Mouse (Mus musculus) kidney, postnatal 25 days (tissue): ENCODE data around the gene Pomt2.
"Not testable (repeated sequence)": the region's sequence is repeated elsewhere in the genome, so short reads cannot be mapped to it uniquely, and the experiment has no call there.

Experiments used
- DNase-seq, 2 experiments: peaks; one replicate each; pipeline ENCODE4 v3.0.0; 2021; ENCODE audit warnings: mixed read lengths in 2 of 2

Pomt2 gene

GRCm38 (mm10) chr12:87147395-87148089, at the start of gene Pomt2:
TSS of gene Pomt2 (minus strand) at chr12:87147968.
- peak; percentile 92 to 98 for DNase-seq

- no peak for DNase-seq
These were observed 48.5 kb upstream of the Pomt2 start for GRCm38 (mm10) chr12:87196310-87196709.

GRCm38 (mm10) chr12:87195069-87195468, 47.3 kb upstream of the Pomt2 start:
- no peak for DNase-seq

DNA sequence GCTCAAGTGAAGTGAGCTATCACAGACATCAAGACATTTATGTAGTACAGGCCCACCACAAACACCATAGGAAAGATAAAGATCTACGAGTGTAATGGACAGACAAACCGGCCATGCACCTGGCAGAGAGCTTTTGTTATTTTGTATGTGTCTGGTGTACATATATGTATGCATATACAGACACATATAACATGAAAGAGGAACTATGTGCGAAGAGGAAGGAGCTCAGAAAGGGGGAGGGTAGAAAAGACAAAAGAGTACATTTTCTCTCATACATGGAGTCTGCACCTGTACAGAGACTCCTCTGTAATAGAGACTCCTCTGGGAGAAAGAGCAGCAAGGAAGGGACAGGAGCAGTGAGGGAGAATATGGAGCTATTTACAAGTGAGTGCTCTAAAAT, 45.2 kb upstream of the Pomt2 start:
- DNase-seq = no peak

DNA sequence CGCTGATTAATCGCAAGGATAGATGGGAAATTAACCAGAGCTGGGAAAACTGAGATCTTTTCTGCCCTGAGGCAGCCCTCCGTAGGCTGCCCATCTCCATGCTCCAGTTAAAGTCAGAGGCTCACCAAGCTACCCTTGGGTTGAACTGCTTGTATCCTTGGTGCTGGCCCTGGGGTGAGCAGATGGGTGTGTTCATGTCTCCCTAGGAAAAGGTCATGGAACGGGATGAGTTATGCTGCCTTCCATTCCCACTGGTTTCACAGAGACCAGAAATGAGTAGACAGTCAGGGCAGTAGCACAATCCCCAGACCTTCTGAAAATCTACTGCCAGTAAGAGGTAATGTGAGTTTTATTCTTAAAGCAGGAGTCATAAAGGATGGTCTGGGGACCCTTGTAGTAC, 29.9 kb upstream of the Pomt2 start:
- DNase-seq = no peak

GRCm38 (mm10) chr12:87175194-87175946, 27.6 kb upstream of the Pomt2 start:
- no peak for DNase-seq

DNA sequence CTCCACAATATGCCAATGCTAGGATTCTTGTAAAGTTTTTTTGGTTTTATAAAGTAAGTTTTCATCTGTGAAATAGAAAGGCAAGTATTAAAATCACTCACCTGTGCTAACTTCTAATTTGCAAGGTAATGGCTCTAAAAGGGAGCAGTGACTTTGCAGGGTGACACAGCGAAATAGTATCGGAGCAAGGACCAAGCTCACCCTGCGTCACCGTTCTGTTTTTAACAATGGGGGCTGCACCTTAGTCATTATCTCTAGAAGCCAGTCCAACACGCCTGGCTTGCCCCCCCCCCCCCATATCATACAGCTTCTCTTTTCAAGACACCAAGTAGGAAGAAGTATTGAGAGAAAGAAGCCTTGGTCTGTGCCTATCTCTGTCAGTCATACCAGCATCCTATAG, 13.0 kb upstream of the Pomt2 start:
- DNase-seq = no peak

DNA sequence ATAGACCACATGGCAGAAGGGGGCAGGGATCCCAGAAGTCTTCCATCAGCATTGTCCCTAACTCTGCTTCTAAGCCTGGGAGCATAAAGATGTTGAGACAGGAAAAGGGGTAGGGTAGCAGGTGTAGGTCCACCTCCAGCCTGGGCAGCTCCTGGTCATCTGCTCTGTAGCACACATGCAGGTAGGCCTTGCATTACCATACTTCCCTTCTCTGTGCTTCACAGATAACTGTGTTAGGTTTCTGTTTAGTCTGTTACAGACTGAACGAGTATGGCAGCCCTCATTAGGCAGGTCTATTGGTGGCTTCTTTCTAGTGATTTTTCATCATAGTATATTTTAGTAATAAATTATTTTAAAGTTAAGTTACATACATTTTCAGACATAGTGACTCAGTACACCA, 12.5 kb upstream of the Pomt2 start:
- no peak for DNase-seq

DNA sequence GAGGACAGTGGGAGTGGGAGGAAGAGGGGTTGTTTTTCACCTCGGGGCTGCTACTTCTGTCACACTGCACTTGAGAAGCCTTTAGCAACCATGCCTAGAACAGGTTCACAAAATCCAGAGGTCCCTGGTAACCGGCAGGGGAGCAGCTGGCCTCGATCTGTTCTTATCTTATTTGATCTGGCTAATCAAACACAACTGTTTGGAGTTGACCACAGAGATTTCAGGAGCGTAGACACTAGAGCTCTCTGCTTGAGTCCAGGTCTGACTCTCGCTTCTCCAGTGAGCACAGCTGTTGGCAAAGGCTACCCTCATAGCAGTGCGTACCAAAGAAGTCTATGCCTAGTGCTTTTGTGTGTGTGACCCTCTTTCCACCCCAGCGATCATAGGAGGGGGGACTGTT, 10.3 kb upstream of the Pomt2 start:
- peak in 1 of 2 experiments; percentile 42 for DNase-seq

DNA sequence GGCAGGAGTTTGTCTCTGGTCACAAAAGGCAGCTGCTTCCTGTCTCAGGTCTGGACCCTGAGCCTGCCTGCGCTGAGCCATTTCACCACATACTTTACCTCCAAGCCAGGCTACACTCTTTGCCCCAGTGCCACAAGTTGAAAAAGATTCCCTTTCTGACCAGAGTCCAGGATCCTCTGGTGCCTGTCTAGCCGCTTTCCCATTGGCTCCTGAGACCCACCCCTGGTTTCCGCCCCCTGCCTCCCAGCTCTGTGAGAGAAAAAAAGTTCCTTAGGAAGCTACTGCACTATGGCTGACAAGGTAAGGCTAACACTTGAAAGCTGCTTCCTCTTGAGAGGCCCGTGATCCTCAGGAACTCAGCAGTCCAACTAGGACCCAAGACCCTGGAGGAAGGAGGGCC, 9.6 kb upstream of the Pomt2 start:
- peak; percentile 76 to 92 for DNase-seq

GRCm38 (mm10) chr12:87154448-87154847, 6.7 kb upstream of the Pomt2 start:
- DNase-seq = not testable (repeated sequence)

- DNase-seq = no peak
These were observed 1.7 kb upstream of the Pomt2 start for GRCm38 (mm10) chr12:87149471-87149870.

- DNase-seq = peak; percentile 67 to 74
These were observed 368 bp upstream of the Pomt2 start for GRCm38 (mm10) chr12:87148136-87148535.

- DNase-seq = peak; percentile 92 to 97
These were observed 802 bp downstream of the Pomt2 start, which contains the start of gene Gstz1 for GRCm38 (mm10) chr12:87146966-87147365. TSS of gene Gstz1 (plus strand) at chr12:87147165.

DNA sequence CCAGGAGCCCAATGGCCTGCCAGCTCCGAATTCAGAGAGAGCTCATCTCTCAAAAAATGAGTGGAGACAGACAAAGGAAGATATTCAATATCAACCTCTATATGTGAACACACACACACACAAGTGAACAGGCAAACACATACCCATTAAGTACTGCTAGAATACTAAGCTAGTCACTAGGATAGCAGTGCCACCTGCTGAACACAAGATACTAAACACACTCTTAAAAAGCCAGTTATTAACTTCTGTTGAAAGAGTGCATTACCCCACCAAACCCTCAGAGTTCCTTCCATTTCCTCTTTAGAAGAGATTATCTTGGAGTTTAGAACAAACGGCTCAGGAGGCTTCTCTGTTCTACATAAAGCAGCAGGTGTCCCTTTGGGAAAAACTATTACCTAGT, 5.6 kb downstream of the Pomt2 start:
- no peak for DNase-seq

GRCm38 (mm10) chr12:87138768-87139167, 9.0 kb downstream of the Pomt2 start:
- no peak for DNase-seq

DNA sequence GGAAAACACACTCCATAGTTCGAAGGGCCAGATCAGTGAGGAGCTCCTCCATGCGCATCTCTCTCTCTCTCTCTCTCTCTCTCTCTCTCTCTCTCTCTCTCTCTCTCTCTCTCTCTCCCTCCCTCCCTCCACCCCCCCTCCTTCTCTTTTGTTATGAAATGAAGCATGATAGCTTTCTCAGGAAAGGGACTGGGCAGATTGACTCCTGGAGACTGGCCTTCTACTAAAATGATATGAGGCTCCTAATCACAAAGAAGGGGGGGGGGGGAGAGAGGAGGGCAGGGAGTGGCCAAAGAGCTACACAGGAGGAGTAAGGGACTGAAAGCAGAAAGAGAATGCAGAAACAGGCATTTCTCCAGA, 9.4 kb downstream of the Pomt2 start:
- DNase-seq = no peak

DNA sequence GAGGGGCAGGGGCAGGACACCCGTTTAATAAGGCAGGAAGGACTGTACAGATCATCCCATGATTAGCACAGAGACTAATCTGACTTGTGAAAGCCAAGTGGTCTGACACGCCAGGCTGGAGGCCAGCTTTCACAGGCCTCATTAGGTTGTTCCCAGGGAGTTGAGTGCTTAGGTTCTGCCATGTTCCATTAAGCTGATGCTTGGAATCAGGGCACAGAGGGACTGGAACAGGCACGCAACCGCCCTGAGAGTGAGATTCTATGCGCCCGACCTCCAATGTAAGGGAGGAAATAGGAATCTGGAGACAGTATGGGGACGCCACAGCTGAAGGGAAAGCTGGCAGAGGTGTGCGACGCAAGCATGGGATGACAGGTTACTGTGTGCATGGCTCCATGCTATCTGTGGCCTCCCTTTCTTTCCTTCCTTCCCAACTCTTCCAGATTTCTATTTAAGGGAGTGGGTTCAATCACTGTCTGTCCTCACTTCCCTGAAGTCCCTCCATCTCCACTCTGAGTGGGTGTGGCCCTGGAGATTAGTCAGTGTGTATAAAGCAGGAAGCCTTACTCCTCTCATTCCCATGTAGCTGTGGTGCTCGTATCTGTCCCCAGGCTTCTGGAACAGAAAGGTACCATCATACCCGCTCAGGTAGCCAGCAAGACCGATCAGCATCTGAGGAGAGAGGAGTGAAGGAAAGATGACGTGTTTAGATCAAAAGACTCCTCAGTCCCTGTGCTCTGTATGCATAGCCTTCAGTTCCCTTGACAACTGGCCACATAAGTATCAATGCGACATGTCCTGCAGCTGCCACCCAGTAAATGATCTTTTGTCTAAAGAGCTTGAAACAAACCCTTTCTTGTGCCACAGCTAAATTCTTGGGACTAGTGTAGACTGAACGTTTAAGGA, 10.1 kb downstream of the Pomt2 start:
- DNase-seq = no peak

GRCm38 (mm10) chr12:87132784-87133183, 15.0 kb downstream of the Pomt2 start:
- no peak for DNase-seq

DNA sequence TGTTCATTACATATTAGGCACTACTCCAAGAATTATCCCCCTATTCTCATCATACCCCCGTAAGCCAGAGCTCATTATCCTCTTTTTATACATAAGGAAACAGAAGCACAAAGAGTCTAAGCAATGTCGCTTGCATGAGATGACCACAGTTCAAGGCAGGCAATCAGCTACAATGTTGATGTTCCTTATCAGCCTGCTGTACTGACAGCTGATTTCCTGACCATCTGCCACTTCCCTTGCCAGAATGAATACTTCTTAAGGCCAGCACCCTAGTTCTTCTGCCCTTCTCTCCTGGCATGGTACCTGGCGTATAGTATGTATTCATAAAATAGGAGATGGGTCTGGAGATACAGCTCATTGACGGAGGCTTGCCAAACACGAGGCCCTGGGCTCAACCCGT, 15.6 kb downstream of the Pomt2 start:
- no peak for DNase-seq

DNA sequence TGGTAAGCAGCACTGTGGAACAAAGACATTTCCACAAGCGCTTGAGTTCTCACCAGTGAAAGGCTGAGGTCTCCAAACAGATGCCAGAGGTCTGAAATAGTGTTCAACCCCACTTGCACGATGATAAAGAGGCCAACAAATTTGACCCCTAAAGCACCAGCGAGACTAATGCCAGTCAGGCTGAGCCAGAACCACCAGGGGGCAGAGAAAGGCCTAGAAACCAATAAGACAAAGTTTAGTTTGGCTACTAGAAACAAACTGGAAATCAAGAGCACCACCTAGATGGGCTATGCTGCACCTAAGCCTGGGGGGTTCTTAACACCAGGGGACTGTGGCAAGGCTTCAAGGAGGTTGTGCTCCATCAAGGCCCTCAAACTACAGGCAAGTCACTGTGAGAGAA, 16.1 kb downstream of the Pomt2 start:
- DNase-seq = peak in 1 of 2 experiments; percentile 55

- no peak for DNase-seq
These were observed 16.6 kb downstream of the Pomt2 start for GRCm38 (mm10) chr12:87131181-87131580.

GRCm38 (mm10) chr12:87130224-87130623, 17.5 kb downstream of the Pomt2 start:
- DNase-seq = no peak
